Mouse (Mus musculus) c-Kit-positive CD71-positive TER-119-positive erythroid progenitor cells, embryonic 14.5 days (primary cell): ENCODE measurements around the gene Ncor2.

ENCODE experiments used
- DNase-seq: peaks from one replicate; pipeline ENCODE4 v3.0.0-alpha.2; 2013; ENCODE audit warnings: low spot score

Ncor2 gene

DNA sequence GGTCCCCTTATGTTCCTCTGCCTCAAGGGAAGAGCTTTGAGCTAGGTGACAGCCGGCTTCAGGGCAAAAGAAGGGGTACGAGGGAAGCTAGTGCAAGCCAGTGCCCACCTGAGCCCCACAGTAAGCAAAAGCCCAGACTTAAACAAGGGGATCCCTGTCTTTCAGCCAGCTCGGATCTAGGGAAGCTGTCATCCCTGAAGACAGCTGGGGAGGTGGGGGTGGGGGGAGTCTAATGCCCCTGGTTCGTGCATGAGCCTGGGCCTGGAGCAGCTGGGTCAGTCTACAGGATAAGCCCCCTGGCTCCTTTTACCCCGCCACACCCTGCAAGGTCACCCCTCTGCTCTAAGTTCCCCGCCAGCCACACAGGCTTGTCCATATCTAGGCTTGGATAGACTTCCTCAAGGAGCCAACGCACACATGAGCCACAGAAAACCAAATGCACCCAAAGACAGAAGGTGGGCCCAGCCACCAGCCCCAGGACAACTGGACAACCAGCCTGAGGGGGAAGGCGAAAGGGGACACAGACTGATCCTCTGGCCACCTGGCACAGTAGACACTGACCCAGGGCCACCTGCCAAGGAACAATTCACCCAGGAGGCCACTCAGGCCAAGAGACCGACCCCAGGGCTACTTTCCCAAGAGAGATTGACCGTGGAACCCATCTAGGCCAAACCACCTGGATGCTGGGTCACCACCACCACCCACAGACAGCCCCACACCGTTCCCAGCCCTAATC is 8.7 kb downstream of the Ncor2 start:
- DNase-seq, result no peak

DNA sequence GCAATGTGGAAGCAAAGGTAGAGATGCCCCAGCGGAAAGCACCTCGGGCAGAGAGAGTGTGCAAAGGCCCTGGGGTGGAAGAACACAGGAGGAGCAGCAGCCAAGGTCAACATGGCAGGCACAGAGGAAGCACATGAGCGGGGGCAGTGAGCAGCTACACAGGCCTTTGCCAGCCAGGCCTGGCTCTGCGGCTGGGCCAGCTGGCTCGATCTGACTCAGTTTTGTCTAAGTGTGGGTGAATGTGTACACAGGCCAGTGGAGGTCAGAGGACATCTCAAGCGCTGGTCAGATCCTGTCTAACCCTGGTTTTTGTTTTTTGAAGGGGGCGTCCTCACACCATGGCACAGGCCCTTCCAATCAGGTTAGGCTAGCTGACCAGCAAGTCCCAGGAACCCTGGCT is 10.9 kb downstream of the Ncor2 start:
- DNase-seq, result no peak

- no peak for DNase-seq
Measured at GRCm38 (mm10) chr5:125167524-125167923, 11.5 kb downstream of the Ncor2 start.

DNA sequence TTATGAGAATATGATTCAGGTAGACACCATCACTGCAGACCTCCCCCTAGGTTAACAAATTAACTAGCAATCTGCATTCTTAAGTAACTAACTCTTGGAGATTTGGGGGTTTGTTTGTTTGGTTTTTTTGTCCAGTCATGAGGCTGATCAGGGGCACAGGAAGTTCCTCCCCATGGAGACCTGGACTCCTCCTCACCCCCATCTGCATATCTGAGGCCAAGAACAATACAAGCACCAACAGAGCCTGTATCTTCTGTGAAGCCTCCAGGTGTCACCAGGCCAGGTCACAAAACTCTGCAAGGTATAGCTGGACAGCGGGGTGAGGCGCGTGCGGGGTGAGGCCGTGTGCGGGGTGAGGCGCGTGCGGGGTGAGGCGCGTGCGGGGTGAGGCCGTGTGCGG is 13.0 kb downstream of the Ncor2 start:
- DNase-seq, result no peak

GRCm38 (mm10) chr5:125164465-125165167 is 14.4 kb downstream of the Ncor2 start:
- no peak for DNase-seq

GRCm38 (mm10) chr5:125163441-125164050 is 15.5 kb downstream of the Ncor2 start:
- DNase-seq, result no peak

GRCm38 (mm10) chr5:125162461-125162860 is 16.6 kb downstream of the Ncor2 start:
- DNase-seq, result no peak

GRCm38 (mm10) chr5:125159804-125160405 is 19.1 kb downstream of the Ncor2 start:
- no peak for DNase-seq

DNA sequence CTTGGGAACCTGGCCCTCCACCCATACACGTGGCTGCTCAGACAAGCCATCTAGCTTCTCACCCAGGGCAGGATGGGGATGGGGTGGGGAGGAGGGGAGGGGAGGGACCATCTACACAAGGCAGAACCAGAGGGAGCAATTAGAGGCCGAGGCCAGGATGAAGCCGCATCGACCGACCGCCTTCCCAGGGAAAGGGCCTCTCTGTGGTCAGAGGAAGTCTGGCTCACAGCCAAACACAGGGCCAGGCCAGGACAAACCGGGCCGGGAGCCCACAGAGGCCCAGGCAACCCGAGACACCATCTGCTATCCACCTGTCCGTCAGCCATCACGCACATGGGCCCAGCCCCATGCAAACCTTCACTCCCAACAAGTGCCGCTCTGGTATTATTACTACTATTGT is 19.7 kb downstream of the Ncor2 start:
- DNase-seq, result no peak

- peak; percentile 52 for DNase-seq
Measured at GRCm38 (mm10) chr5:125158232-125158961, 20.6 kb downstream of the Ncor2 start.

DNA sequence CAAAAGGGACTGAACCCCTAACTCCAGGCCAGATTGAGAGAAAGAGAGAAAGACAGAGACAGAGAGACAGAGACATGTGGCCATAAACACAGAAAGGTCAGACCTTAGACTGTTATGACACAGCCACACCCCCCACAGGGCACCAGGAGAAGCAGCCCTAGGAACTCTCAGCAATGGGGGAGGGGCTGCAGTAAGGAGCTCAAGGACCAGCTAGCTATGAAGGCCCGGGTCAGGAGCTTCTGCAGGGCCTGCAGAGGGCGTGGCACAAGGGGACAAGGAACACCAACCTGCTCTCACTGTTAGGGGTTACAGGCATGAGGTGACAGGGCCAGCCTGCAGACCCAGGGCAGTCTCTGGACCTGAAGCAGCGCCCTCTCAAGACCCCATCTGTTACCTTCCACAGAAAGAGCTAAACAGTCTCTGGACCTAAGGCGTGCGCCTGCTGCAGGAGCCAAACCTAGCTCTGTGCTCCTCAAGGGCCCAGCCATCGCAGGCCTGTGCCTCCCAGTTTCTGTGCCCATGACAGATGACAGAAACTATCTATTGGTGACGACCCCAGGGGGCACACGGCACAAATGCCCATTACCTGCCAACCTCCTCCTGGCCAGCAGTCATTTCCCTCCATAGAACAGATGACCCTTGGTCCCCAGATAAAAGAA is 21.5 kb downstream of the Ncor2 start:
- no peak for DNase-seq

- DNase-seq, result no peak
Measured at GRCm38 (mm10) chr5:125156418-125157205, 22.4 kb downstream of the Ncor2 start.

GRCm38 (mm10) chr5:125155451-125155850 is 23.6 kb downstream of the Ncor2 start:
- DNase-seq, result no peak

DNA sequence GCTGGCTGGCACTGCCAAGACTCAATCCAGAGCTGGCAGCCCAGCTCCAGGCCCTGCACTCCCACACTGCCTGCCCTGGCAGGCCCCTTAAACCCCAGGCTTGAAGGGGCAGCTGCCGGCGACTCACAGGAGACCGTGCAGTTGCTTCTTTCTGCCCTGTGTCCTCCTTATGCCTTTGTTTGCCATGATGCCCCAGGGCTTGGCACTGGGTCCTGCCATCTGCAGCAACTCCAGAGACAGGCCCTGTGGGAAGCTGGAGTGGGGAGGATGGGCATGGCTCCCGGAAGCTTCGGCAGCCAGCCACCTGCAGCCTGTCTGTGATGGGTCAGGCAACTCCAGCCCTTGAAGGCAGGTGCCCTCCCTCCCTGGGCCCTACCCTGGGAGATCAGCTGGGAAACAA is 24.0 kb downstream of the Ncor2 start:
- no peak for DNase-seq

- DNase-seq, result no peak
Measured at GRCm38 (mm10) chr5:125154178-125154577, 24.8 kb downstream of the Ncor2 start.

- no peak for DNase-seq
Measured at GRCm38 (mm10) chr5:125153201-125153816, 25.7 kb downstream of the Ncor2 start.

- DNase-seq, result no peak
Measured at GRCm38 (mm10) chr5:125151872-125152534, 27.0 kb downstream of the Ncor2 start.

DNA sequence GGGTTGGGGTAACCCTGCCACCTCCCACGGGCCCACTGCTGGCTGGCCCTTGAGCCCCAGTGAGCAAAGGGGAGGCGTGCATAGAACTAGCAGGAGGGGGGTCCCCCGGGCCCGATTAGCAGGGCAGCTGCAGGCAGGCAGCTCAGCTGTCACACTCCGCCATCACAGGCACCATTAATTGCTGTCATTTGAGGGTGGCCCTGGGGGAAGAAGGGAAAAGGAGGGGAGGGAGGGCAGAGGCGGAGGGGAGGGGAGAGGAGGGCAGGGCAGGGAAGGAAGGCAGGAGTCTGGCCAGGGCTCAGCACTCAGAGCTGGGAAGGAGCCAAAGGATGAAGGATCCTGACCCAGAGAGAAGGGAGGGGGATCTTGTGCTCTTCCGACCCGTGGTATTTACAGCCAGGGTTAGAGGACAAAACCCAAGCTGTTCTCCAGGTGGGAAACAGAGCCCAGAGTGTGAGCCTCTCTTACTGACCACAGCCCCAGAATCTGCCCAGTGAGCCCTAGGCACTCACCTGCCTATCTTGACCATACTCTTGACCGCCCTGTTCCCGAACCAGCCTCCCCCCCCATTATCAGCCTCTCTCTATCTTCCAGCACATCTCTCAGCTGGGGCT is 28.0 kb downstream of the Ncor2 start:
- DNase-seq, result no peak

DNA sequence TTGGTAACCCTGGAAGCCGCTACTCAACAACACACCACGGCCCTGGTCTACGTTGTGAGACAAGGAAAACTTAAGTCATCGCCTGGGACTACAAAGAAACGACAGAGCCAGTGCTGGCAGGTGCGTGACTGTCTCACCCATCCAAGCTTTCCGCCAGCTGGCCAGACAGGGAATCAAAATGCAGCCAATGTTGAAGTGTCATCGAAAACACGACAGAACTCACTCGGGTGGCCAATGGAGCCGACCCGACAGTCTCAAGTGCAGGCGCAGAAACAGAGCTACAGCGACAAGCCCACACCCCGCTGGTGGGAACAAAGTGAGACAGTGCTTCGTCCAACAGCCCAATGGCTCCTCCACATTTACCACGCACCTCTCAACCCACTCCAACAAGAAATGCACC is 29.9 kb downstream of the Ncor2 start:
- DNase-seq, result no peak
